Mouse (Mus musculus) regulatory T cell (primary cell): ENCODE measurements around the gene March1.

Source experiments
- in situ Hi-C: fragments of 300-600 bp; cut with MboI, MseI; formaldehyde crosslinking; loops from one replicate; pipeline ENCODE4 v1.15.1; 2025; ENCODE audit warnings: high pct_unique_total_duplicates

March1 gene

GRCm38 (mm10) chr8:65617871-65618751 lies at the start of gene March1:
TSS of gene March1 (plus strand) at chr8:65617900.
- in situ Hi-C loops: no loop called here

GRCm38 (mm10) chr8:65586909-65587308 lies 30.8 kb upstream of the March1 start:
- in situ Hi-C loops: no loop called here

GRCm38 (mm10) chr8:65603241-65603640 lies 14.5 kb upstream of the March1 start:
- in situ Hi-C loops: no loop called here

- in situ Hi-C loops: no loop called here
These were observed 8.2 kb upstream of the March1 start for GRCm38 (mm10) chr8:65609509-65609908.

- in situ Hi-C loops: no loop called here
These were observed 1.3 kb downstream of the March1 start for GRCm38 (mm10) chr8:65618966-65619365.

GRCm38 (mm10) chr8:65644931-65645330 lies 27.2 kb downstream of the March1 start:
- in situ Hi-C loops: no loop called here

- in situ Hi-C loops: no loop called here
These were observed 27.8 kb downstream of the March1 start for GRCm38 (mm10) chr8:65645502-65645901.

GRCm38 (mm10) chr8:65645945-65646344 lies 28.2 kb downstream of the March1 start:
- in situ Hi-C loops: no loop called here

- in situ Hi-C loops: no loop called here
These were observed 38.2 kb downstream of the March1 start for GRCm38 (mm10) chr8:65655924-65656323.

GRCm38 (mm10) chr8:65661885-65662284 lies 44.2 kb downstream of the March1 start:
- in situ Hi-C loops: no loop called here

- in situ Hi-C loops: no loop called here
These were observed 48.1 kb downstream of the March1 start for GRCm38 (mm10) chr8:65665786-65666185.

GRCm38 (mm10) chr8:65743066-65743465 lies 125.4 kb downstream of the March1 start:
- in situ Hi-C loops: no loop called here

- in situ Hi-C loops: no loop called here
These were observed 158.1 kb downstream of the March1 start for GRCm38 (mm10) chr8:65775815-65776214.

- in situ Hi-C loops: no loop called here
These were observed 163.5 kb downstream of the March1 start for GRCm38 (mm10) chr8:65781156-65781555.

- in situ Hi-C loops: no loop called here
These were observed 195.3 kb downstream of the March1 start for GRCm38 (mm10) chr8:65812971-65813370.

- in situ Hi-C loops: no loop called here
These were observed 304.8 kb downstream of the March1 start for GRCm38 (mm10) chr8:65922294-65923019.

- in situ Hi-C loops: no loop called here
These were observed 339.2 kb downstream of the March1 start for GRCm38 (mm10) chr8:65956948-65957347.

GRCm38 (mm10) chr8:65957492-65957891 lies 339.8 kb downstream of the March1 start:
- in situ Hi-C loops: no loop called here

- in situ Hi-C loops: no loop called here
These were observed 349.0 kb downstream of the March1 start for GRCm38 (mm10) chr8:65966502-65967222.

- in situ Hi-C loops: no loop called here
These were observed 349.6 kb downstream of the March1 start for GRCm38 (mm10) chr8:65967223-65967778.

GRCm38 (mm10) chr8:65976905-65977304 lies 359.2 kb downstream of the March1 start:
- in situ Hi-C loops: no loop called here

- in situ Hi-C loops: no loop called here
These were observed 364.3 kb downstream of the March1 start for GRCm38 (mm10) chr8:65982039-65982438.
